Mouse (Mus musculus): ENCODE results near the gene Creb1. TPM values are rescaled to one million over a fixed set of nuclear protein-coding genes. Genes with fewer than 3 reads are reported as not detected.
"Not testable (repeated sequence)": the region's sequence is repeated elsewhere in the genome, so short reads cannot be mapped to it uniquely, and the experiment has no call there.

Gene Creb1
- polyA plus RNA-seq, 1 experiment from 2014 or later, result 36.4 TPM

DNA sequence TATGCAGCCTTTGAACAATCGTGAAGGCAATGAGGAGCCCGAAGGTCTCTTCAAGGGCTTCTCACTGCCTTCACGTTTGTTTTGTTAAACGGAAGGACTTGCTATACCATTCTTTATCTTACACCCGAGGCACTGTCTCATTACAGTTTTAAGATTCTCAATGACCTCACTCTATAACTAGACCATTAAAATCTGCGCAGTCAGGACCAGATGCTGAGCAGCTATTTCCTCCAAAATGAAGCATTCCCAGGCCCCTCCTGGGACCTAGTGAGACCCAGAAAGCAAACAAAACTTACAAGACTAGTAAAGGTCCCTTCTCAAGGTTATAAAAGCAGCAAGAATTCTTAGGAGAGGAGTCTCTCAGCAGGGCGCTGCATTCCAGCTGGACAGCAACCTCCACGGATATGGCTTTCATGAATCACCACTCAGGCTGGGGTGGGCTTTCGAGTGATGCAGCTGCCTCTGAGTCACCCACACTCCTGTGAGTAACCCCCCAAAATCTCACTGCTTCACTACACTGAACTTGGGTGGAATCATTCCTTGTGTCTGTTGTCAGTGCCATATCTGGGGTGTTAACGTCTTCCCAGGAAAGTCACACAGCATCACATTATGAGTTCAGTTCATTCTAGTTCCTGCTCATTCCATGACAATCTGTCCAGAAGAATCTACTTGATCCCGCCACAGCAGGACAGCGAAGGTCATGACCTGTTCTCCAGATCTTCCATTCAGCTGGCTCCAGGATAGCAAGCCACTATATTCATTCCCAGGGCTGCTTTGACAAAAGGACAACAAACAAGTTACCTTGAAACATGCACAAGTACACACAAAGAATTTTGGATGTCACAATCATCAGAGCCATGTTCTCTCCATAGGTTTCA lies 91.4 kb downstream of the Creb1 start:
- Histone ChIP-seq H3K4me1 (no peaks in the 10 kb centered on the region), H3K9ac (no peak overlapping the region), H3K4me3 (no peak overlapping the region), H3K27me3 (no peaks in the 10 kb centered on the region), H3K4me2 (no peak overlapping the region), H3K36me3 (no peaks in the 10 kb centered on the region), H3K9me3 (no peaks in the 10 kb centered on the region), H3K27ac (no peak overlapping the region)
- WGBS, result 47% methylated on average over 12 of the region's 12 CpGs
- no peak for ATAC-seq (ENCODE audit: borderline replicate concordance, extremely low read depth, low FRiP score, low TSS enrichment)

- Histone ChIP-seq H3K36me3 (no peaks in the 10 kb centered on the region), H3K9me3 (no peaks in the 10 kb centered on the region), H3K27ac (no peak overlapping the region), H3K4me1 (no peaks in the 10 kb centered on the region), H3K27me3 (no peaks in the 10 kb centered on the region), H3K9ac (no peak overlapping the region), H3K4me2 (no peak overlapping the region), H3K4me3 (no peak overlapping the region)
- ATAC-seq (ENCODE audit: borderline replicate concordance, extremely low read depth, low FRiP score, low TSS enrichment), result no peak
Measured at GRCm38 (mm10) chr1:64625214-64625613, 92.8 kb downstream of the Creb1 start.

GRCm38 (mm10) chr1:64631526-64631925 lies 99.1 kb downstream of the Creb1 start:
- ATAC-seq (ENCODE audit: borderline replicate concordance, extremely low read depth, low FRiP score, low TSS enrichment), result no peak
- Histone ChIP-seq H3K27me3 (no peaks in the 10 kb centered on the region), H3K9ac (no peak overlapping the region), H3K36me3 (no peaks in the 10 kb centered on the region), H3K9me3 (no peaks in the 10 kb centered on the region), H3K4me2 (no peak overlapping the region), H3K4me3 (no peak overlapping the region), H3K27ac (no peak overlapping the region), H3K4me1 (no peaks in the 10 kb centered on the region)
- WGBS, result 73% methylated on average over 5 of the region's 5 CpGs

GRCm38 (mm10) chr1:64633237-64633636 lies 100.8 kb downstream of the Creb1 start:
- H3K36me3 ChIP-seq, result no peaks in the 10 kb centered on the region
- no peak for ATAC-seq (ENCODE audit: borderline replicate concordance, extremely low read depth, low FRiP score, low TSS enrichment)
- 66% methylated on average over 3 of the region's 3 CpGs for WGBS

GRCm38 (mm10) chr1:64635624-64636023 lies 103.2 kb downstream of the Creb1 start:
- H3K4me1 ChIP-seq, result no peaks in the 10 kb centered on the region
- no peak overlapping the region for H3K9ac ChIP-seq
- H3K27ac ChIP-seq, result no peak overlapping the region
- no peaks in the 10 kb centered on the region for H3K9me3 ChIP-seq
- no peak overlapping the region for H3K4me3 ChIP-seq
- H3K36me3 ChIP-seq, result no peaks in the 10 kb centered on the region
- no peak overlapping the region for H3K4me2 ChIP-seq
- no peak for ATAC-seq (ENCODE audit: borderline replicate concordance, extremely low read depth, low FRiP score, low TSS enrichment)
- H3K27me3 ChIP-seq, result no peaks in the 10 kb centered on the region
- 55% methylated on average over 2 of the region's 2 CpGs for WGBS

More at GRCm38 (mm10) chr1:64633237-64633636, 100.8 kb downstream of the Creb1 start:
- Histone ChIP-seq H3K4me2 (no peak overlapping the region), H3K27me3 (no peaks in the 10 kb centered on the region), H3K9ac (no peak overlapping the region), H3K4me1 (no peaks in the 10 kb centered on the region), H3K27ac (no peak overlapping the region), H3K9me3 (no peaks in the 10 kb centered on the region), H3K4me3 (no peak overlapping the region)

- no peak overlapping the region for H3K9ac ChIP-seq
- no peaks in the 10 kb centered on the region for H3K27me3 ChIP-seq
- ATAC-seq (ENCODE audit: borderline replicate concordance, extremely low read depth, low FRiP score, low TSS enrichment), result no peak
- no peaks in the 10 kb centered on the region for H3K36me3 ChIP-seq
- WGBS, result 83% methylated on average over 6 of the region's 6 CpGs
- H3K4me1 ChIP-seq, result no peaks in the 10 kb centered on the region
- H3K9me3 ChIP-seq, result no peaks in the 10 kb centered on the region
- H3K4me2 ChIP-seq, result no peak overlapping the region
- H3K27ac ChIP-seq, result no peak overlapping the region
- no peak overlapping the region for H3K4me3 ChIP-seq
Measured at GRCm38 (mm10) chr1:64639279-64639678, 106.8 kb downstream of the Creb1 start.

- H3K27ac ChIP-seq, result no peak overlapping the region
- no peaks in the 10 kb centered on the region for H3K36me3 ChIP-seq
- H3K27me3 ChIP-seq, result no peaks in the 10 kb centered on the region
- 83% methylated on average over 6 of the region's 6 CpGs for WGBS
- H3K4me2 ChIP-seq, result no peak overlapping the region
- ATAC-seq (ENCODE audit: borderline replicate concordance, extremely low read depth, low FRiP score, low TSS enrichment), result no peak
- H3K9me3 ChIP-seq, result no peaks in the 10 kb centered on the region
- H3K4me1 ChIP-seq, result no peaks in the 10 kb centered on the region
- H3K4me3 ChIP-seq, result no peak overlapping the region
- H3K9ac ChIP-seq, result no peak overlapping the region
Measured at GRCm38 (mm10) chr1:64641069-64641468, 108.6 kb downstream of the Creb1 start.

- H3K9ac ChIP-seq; H3K36me3 ChIP-seq; ATAC-seq (ENCODE audit: borderline replicate concordance, extremely low read depth, low FRiP score, low TSS enrichment); H3K27me3 ChIP-seq; H3K4me3 ChIP-seq; H3K9me3 ChIP-seq; H3K27ac ChIP-seq; H3K4me2 ChIP-seq; H3K4me1 ChIP-seq: not testable (repeated sequence)
- WGBS, result 85% methylated on average over 8 of the region's 8 CpGs
Measured at GRCm38 (mm10) chr1:64642541-64642940, 110.1 kb downstream of the Creb1 start.

GRCm38 (mm10) chr1:64644513-64644912 lies 112.1 kb downstream of the Creb1 start:
- ATAC-seq (ENCODE audit: borderline replicate concordance, extremely low read depth, low FRiP score, low TSS enrichment), result no peak
- no peaks in the 10 kb centered on the region for H3K9me3 ChIP-seq
- H3K4me1 ChIP-seq, result no peaks in the 10 kb centered on the region
- H3K27me3 ChIP-seq, result no peaks in the 10 kb centered on the region
- H3K4me3 ChIP-seq, result no peak overlapping the region
- H3K36me3 ChIP-seq, result no peaks in the 10 kb centered on the region
- no peak overlapping the region for H3K4me2 ChIP-seq
- no peak overlapping the region for H3K9ac ChIP-seq
- H3K27ac ChIP-seq, result no peak overlapping the region
- WGBS, result 93% methylated on average over 3 of the region's 3 CpGs

- 68% methylated on average over 11 of the region's 11 CpGs for WGBS
- no peaks in the 10 kb centered on the region for H3K4me1 ChIP-seq
- H3K9me3 ChIP-seq, result no peaks in the 10 kb centered on the region
- H3K9ac ChIP-seq, result no peak overlapping the region
- no peaks in the 10 kb centered on the region for H3K36me3 ChIP-seq
- no peak overlapping the region for H3K27ac ChIP-seq
- no peaks in the 10 kb centered on the region for H3K27me3 ChIP-seq
- H3K4me2 ChIP-seq, result no peak overlapping the region
- H3K4me3 ChIP-seq, result no peak overlapping the region
- no peak for ATAC-seq (ENCODE audit: borderline replicate concordance, extremely low read depth, low FRiP score, low TSS enrichment)
Measured at GRCm38 (mm10) chr1:64649362-64650124, 117.1 kb downstream of the Creb1 start.

- H3K27me3 ChIP-seq, result no peaks in the 10 kb centered on the region
- H3K9me3 ChIP-seq, result no peaks in the 10 kb centered on the region
- no peak overlapping the region for H3K4me2 ChIP-seq
- H3K4me3 ChIP-seq, result no peak overlapping the region
- no peaks in the 10 kb centered on the region for H3K36me3 ChIP-seq
- no peak overlapping the region for H3K9ac ChIP-seq
- 86% methylated on average over 6 of the region's 6 CpGs for WGBS
- H3K4me1 ChIP-seq, result no peaks in the 10 kb centered on the region
- no peak overlapping the region for H3K27ac ChIP-seq
- ATAC-seq (ENCODE audit: borderline replicate concordance, extremely low read depth, low FRiP score, low TSS enrichment), result no peak
Measured at GRCm38 (mm10) chr1:64653701-64654100, 121.3 kb downstream of the Creb1 start.
